Mouse (Mus musculus) liver, embryonic 13.5 days (tissue): Measurements from ENCODE around the gene Dusp14. TPM values are rescaled to one million over a fixed set of nuclear protein-coding genes. Genes with fewer than 3 reads are reported as not detected.

Experiments
- ATAC-seq: fragments of 200-750 bp; cut with Nextera tagmentation; 2 replicates; pipeline ENCODE4 v1.8.0; 2017; ENCODE audit warnings: low read depth, mild to moderate bottlenecking, moderate number of reproducible peaks, moderate library complexity
- DNase-seq: peaks from one replicate; pipeline ENCODE4 v3.0.0; 2022
- H3K27ac ChIP-seq: fragments of 300-500 bp; sonication (generic); 2 replicates; pipeline ENCODE4 v1.5.1; 2015; ENCODE audit warnings: moderate library complexity, mild to moderate bottlenecking, inconsistent platforms
- H3K27me3 ChIP-seq: fragments of 300-500 bp; sonication (generic); 2 replicates; pipeline ENCODE4 v1.6.1; 2015; ENCODE audit warnings: mild to moderate bottlenecking, inconsistent platforms
- H3K36me3 ChIP-seq: fragments of 300-500 bp; sonication (generic); 2 replicates; pipeline ENCODE4 v1.6.1; 2015; ENCODE audit warnings: mild to moderate bottlenecking, inconsistent platforms
- H3K4me1 ChIP-seq: fragments of 300-500 bp; sonication (generic); replicated peaks from 2 replicates; pipeline ENCODE4 v1.6.1; 2015; ENCODE audit warnings: inconsistent platforms
- H3K4me2 ChIP-seq: fragments of 300-500 bp; sonication (generic); 2 replicates; pipeline ENCODE4 v1.6.1; 2015; ENCODE audit warnings: inconsistent platforms, mild to moderate bottlenecking, moderate library complexity
- H3K4me3 ChIP-seq: fragments of 300-500 bp; sonication (generic); replicated peaks from 2 replicates; pipeline ENCODE4 v1.5.1; 2015; ENCODE audit warnings: mild to moderate bottlenecking, inconsistent platforms
- H3K9ac ChIP-seq: fragments of 300-500 bp; sonication (generic); 2 replicates; pipeline ENCODE4 v1.6.1; 2015; ENCODE audit warnings: mild to moderate bottlenecking, inconsistent platforms
- H3K9me3 ChIP-seq: fragments of 300-500 bp; sonication (generic); replicated peaks from 2 replicates; pipeline ENCODE4 v1.6.1; 2016; ENCODE audit warnings: inconsistent platforms
- WGBS: fragments of 180-500 bp; shearing (Covaris S2); methylation state at CpG from one replicate; pipeline ENCODE4 v1.1.7; 2015; ENCODE audit not compliant: insufficient replicate concordance; 5-methylcytosine and 5-hydroxymethylcytosine counted together
- polyA plus RNA-seq: library from polyadenylated mRNA; unstranded; fragments of >200 nt; fragmentation: Nextera tagmentation; extraction: Ambion mirVana; gene quantifications from 2 replicates; pipeline ENCODE4 v1.2.1, GENCODE M21; 2015

The Dusp14 gene
- polyA plus RNA-seq, 1 experiment from 2014 or later, result 1.3 TPM

- H3K9me3 ChIP-seq, result no peaks in the 10 kb centered on the region
- H3K27ac ChIP-seq, result no peak overlapping the region
- no peak overlapping the region for H3K4me2 ChIP-seq
- peaks cover 49% of the 10 kb centered on the region for H3K36me3 ChIP-seq
- H3K9ac ChIP-seq, result no peak overlapping the region
- WGBS, result 76% methylated on average over 14 of the region's 14 CpGs
- H3K4me3 ChIP-seq, result no peak overlapping the region
- no peak for DNase-seq
- no peaks in the 10 kb centered on the region for H3K27me3 ChIP-seq
- H3K4me1 ChIP-seq, result peaks cover 8% of the 10 kb centered on the region
- ATAC-seq, result no peak
These were observed 26.0 kb downstream of the Dusp14 start for GRCm38 (mm10) chr11:84042808-84043762.

DNA sequence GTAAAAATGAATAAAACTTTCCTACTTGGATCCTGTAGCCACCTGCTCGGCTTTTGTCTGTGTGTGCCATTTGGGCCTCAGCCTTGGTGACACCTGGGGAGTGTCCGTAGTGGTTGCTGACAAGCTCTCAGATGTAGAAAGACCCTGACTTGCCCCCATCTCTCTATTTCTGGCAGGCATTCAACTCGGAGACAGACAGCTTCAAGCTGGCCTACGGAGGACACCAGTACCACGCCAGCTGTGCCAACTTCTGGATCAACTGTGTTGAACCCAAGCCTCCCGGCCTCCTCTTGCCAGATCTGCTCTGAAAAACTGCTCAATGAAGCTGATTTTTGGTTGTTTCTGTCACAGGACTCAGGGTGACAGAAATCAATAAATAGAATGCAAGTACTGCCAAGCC lies 28.4 kb downstream of the Dusp14 start:
- peaks cover 53% of the 10 kb centered on the region for H3K36me3 ChIP-seq
- no peak overlapping the region for H3K27ac ChIP-seq
- no peaks in the 10 kb centered on the region for H3K4me1 ChIP-seq
- DNase-seq, result no peak
- no peak for ATAC-seq
- 79% methylated on average over 6 of the region's 6 CpGs for WGBS
- no peak overlapping the region for H3K9ac ChIP-seq
- H3K27me3 ChIP-seq, result no peaks in the 10 kb centered on the region
- H3K4me2 ChIP-seq, result no peak overlapping the region
- no peak overlapping the region for H3K4me3 ChIP-seq
- no peaks in the 10 kb centered on the region for H3K9me3 ChIP-seq

DNA sequence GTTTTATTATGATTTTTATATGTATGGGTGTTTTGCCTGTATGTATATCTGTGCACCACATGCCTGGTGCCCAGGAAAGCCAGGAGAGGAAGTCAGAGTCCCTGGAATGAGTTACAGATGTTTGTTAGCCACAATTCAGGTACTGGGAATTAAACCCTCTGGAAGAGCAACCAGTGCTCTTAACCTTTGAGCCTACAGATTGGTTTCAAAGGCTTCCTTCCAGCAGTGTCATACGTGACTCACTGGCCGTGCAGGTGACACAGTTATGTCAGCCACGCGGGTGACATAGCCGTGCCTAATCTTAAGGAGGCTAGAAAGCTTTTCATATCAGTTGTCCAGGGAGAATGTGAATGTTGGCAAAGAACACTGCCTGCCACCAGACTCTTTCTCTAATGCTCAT lies 35.4 kb downstream of the Dusp14 start:
- ATAC-seq (no peak), DNase-seq (no peak)
- Histone ChIP-seq H3K27me3 (no peaks in the 10 kb centered on the region), H3K9me3 (no peaks in the 10 kb centered on the region), H3K27ac (no peak overlapping the region), H3K4me2 (no peak overlapping the region), H3K36me3 (peaks cover 43% of the 10 kb centered on the region), H3K4me1 (no peaks in the 10 kb centered on the region), H3K9ac (no peak overlapping the region), H3K4me3 (no peak overlapping the region)
- WGBS, result 77% methylated on average over 5 of the region's 5 CpGs

DNA sequence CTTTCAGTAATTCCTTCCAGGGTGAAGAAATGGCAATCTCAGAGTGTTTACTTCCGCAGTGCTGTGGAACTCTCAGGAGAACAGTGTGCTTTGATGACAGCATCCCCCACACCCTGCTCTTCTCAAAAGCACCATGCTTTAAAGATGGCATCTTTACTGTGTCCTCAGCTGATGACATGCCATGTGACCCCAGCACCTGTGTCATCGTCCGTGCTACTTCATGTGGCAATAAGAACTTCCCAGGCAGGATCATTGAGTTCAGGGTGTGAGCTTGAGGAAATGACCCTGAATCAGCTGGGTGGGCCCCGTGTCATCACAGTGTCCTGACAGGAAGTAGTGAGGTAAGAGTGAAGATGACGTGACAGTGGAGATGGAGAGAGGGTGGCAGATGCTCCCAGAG lies 36.5 kb downstream of the Dusp14 start:
- DNase-seq (no peak), ATAC-seq (no peak)
- Histone ChIP-seq H3K9ac (no peak overlapping the region), H3K9me3 (no peaks in the 10 kb centered on the region), H3K27me3 (no peaks in the 10 kb centered on the region), H3K27ac (no peak overlapping the region), H3K4me3 (no peak overlapping the region), H3K36me3 (peaks cover 47% of the 10 kb centered on the region), H3K4me1 (no peaks in the 10 kb centered on the region), H3K4me2 (no peak overlapping the region)
- 68% methylated on average over 5 of the region's 5 CpGs for WGBS

DNA sequence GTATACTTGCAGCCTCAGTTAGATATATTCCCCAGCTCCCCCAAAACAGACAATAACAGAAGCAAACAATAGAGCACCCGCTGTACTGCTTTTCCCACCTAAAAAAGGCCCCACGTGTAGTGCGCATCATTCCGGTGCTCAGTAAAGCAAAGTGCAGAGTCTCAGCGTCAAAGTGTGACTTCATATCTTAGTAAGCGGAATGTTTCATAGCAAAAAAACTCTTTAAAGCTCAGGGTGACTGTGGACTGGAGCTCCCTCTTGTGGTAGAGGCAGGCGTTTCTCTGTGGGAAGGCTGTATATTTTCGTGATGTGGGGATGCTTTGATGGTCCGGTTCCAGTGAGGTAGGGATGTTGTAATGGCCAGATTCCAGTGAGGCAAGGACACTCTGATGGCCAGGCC lies 37.1 kb downstream of the Dusp14 start:
- H3K27me3 ChIP-seq, result no peaks in the 10 kb centered on the region
- H3K4me3 ChIP-seq, result no peak overlapping the region
- no peak overlapping the region for H3K27ac ChIP-seq
- H3K9ac ChIP-seq, result no peak overlapping the region
- no peaks in the 10 kb centered on the region for H3K4me1 ChIP-seq
- no peak overlapping the region for H3K4me2 ChIP-seq
- 50% methylated on average over 9 of the region's 9 CpGs for WGBS
- peaks cover 53% of the 10 kb centered on the region for H3K36me3 ChIP-seq
- peak; percentile 7 for DNase-seq
- H3K9me3 ChIP-seq, result no peaks in the 10 kb centered on the region
- ATAC-seq, result no peak

- H3K27ac ChIP-seq, result no peak overlapping the region
- WGBS, result 76% methylated on average over 9 of the region's 9 CpGs
- DNase-seq, result no peak
- H3K9me3 ChIP-seq, result no peaks in the 10 kb centered on the region
- no peaks in the 10 kb centered on the region for H3K27me3 ChIP-seq
- H3K4me1 ChIP-seq, result no peaks in the 10 kb centered on the region
- no peak overlapping the region for H3K4me3 ChIP-seq
- no peak overlapping the region for H3K9ac ChIP-seq
- peaks cover 81% of the 10 kb centered on the region for H3K36me3 ChIP-seq
- ATAC-seq, result no peak
- no peak overlapping the region for H3K4me2 ChIP-seq
These were observed 40.6 kb downstream of the Dusp14 start for GRCm38 (mm10) chr11:84028271-84029028.

DNA sequence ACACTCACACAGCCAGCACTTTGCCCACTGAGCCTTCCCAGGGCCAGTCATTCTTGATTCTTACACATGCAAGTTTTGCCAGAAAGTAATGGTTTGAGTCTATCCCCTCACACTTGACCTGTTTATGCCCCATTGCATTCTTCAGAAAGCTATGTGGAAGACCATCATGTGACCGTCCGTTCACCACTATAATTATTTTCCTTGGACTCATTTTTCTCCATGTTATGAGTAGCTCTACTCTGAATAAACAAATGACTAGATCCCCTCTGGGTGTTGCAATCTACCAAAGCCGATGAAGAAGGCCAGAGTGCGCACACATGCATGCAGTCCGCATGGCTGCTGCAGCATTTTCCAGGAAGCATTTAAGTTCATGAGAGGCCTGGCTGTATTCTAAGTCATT lies 41.8 kb downstream of the Dusp14 start:
- DNase-seq, result no peak

DNA sequence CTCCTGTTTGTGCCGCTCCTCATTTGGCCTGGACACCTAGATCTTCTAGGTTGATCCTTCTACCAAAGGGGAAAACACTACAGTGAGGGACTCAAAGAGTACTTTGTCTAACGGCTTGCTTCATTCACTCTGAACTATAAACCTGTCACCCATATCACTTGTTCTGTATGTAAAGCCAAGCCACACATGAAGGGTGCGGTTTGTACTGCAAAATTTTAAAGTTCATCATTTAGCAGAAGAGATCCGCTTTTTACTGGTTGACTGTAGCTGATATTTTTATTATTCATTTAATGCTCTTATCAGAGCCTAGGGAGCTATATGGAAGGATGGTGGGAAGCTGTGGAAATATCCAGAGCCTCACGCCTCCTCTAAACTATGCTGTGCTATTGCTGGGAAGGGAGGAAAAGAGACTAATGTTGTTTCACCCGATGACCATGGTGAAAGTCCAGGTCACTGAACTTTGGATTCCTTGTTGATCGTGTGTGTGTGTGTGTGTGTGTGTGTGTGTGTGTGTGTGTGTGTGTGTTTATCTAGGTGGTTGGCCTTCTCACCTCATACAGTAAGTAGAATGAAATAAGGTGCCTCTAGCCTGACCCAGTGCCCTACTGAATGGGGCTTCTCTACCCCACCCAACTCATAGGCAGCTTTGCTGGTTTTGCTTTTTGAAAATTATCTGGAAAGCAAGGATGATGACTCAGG lies 52.1 kb downstream of the Dusp14 start:
- Histone ChIP-seq H3K4me1 (peaks cover 4% of the 10 kb centered on the region; the same call in 1 of the 2 replicates), H3K4me3 (no peak overlapping the region), H3K4me2 (no peak overlapping the region), H3K36me3 (peaks cover 40% of the 10 kb centered on the region), H3K9ac (no peak overlapping the region), H3K27me3 (no peaks in the 10 kb centered on the region), H3K9me3 (no peaks in the 10 kb centered on the region), H3K27ac (no peak overlapping the region)
- WGBS, result 71% methylated on average over 7 of the region's 7 CpGs
- ATAC-seq, result 0 out of 2 replicates have a peak, but pooled peaks have one; percentile 41
- DNase-seq, result no peak

More for the DNA sequence above, 41.8 kb downstream of the Dusp14 start:
- no peak for ATAC-seq
- Histone ChIP-seq H3K4me2 (no peak overlapping the region), H3K9me3 (no peaks in the 10 kb centered on the region), H3K36me3 (peaks cover 82% of the 10 kb centered on the region), H3K9ac (no peak overlapping the region), H3K27me3 (no peaks in the 10 kb centered on the region), H3K27ac (no peak overlapping the region), H3K4me3 (no peak overlapping the region), H3K4me1 (no peaks in the 10 kb centered on the region)
- 86% methylated on average over 5 of the region's 5 CpGs for WGBS

DNA sequence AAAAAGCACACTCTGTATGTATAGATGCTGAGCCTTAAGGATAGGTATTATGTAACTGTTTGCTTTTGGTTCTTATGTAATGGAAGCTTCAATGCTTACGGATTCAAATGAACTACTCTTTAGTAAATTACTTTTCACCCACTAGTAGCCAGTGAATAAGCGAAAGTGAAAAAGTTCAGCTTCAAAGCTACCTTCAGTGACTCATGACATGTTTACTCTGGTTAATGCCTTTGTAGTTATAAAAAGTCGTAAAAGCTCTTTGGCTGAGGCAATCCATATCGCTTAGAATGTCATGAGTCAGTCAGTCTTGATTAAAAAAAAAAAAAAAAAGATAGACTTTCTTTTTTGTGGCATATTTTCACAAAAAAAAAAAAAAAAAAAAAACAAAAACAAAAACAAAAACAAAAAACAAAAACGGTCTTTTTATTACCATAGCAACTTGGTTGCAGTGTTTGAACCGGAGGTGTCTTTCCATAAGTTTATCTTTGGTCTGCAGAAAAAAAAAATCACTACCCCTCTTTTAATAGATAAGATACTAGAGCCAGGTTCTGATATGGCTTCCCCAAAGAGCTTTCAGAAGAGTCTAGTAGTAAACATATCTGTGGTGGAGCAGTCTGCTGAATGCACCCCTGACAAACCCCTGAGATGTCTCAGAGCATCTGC lies 52.8 kb downstream of the Dusp14 start:
- Histone ChIP-seq H3K4me2 (no peak overlapping the region), H3K27ac (no peak overlapping the region), H3K27me3 (no peaks in the 10 kb centered on the region), H3K4me3 (no peak overlapping the region), H3K36me3 (peaks cover 34% of the 10 kb centered on the region), H3K4me1 (peaks cover 4% of the 10 kb centered on the region; the same call in 1 of the 2 replicates), H3K9ac (no peak overlapping the region), H3K9me3 (no peaks in the 10 kb centered on the region)
- ATAC-seq, result no peak
- WGBS, result 65% methylated on average over 6 of the region's 6 CpGs
- DNase-seq, result no peak

DNA sequence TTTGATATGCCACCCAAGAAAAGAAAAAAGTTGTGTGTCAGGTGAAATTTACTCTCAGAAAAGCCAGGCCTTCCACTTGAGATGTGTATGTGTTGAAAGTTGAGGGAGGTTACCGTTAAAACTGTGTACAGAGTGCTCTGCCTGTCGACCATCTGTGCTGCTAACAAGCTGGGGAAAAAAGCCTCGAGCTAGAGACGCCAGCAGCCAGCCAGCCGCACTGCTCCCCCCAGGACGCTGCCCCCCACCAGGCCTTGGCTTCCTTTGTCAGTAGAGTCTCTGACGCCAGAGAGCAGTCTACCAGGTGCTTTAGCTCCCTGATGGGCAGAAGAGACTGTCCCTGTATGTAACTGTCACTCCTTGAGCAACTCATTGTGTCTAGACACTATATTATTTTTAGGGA lies 56.0 kb downstream of the Dusp14 start:
- Histone ChIP-seq H3K9me3 (no peaks in the 10 kb centered on the region), H3K4me1 (peaks cover 4% of the 10 kb centered on the region; the same call in 1 of the 2 replicates), H3K27me3 (no peaks in the 10 kb centered on the region), H3K4me3 (no peak overlapping the region), H3K9ac (no peak overlapping the region), H3K27ac (no peak overlapping the region), H3K36me3 (peaks cover 41% of the 10 kb centered on the region), H3K4me2 (no peak overlapping the region)
- ATAC-seq (no peak), DNase-seq (no peak)
- WGBS, result 64% methylated on average over 7 of the region's 7 CpGs

- H3K4me3 ChIP-seq, result no peak overlapping the region
- H3K9me3 ChIP-seq, result no peaks in the 10 kb centered on the region
- H3K27me3 ChIP-seq, result no peaks in the 10 kb centered on the region
- H3K36me3 ChIP-seq, result peaks cover 42% of the 10 kb centered on the region
- ATAC-seq, result no peak
- peaks cover 2% of the 10 kb centered on the region; the same call in 1 of the 2 replicates for H3K4me1 ChIP-seq
- no peak overlapping the region for H3K4me2 ChIP-seq
- no peak overlapping the region for H3K27ac ChIP-seq
- DNase-seq, result no peak
- WGBS, result 78% methylated on average over 2 of the region's 2 CpGs
- H3K9ac ChIP-seq, result no peak overlapping the region
These were observed 57.5 kb downstream of the Dusp14 start for GRCm38 (mm10) chr11:84011576-84011975.
